Mouse (Mus musculus): ENCODE measurements around the gene Ggt6.
A peak's percentile ranks its signal among the peaks of the same experiment; 100 is the strongest.
"Not testable (repeated sequence)": the region's sequence is repeated elsewhere in the genome, so short reads cannot be mapped to it uniquely, and the experiment has no call there.

Ggt6 gene

DNA sequence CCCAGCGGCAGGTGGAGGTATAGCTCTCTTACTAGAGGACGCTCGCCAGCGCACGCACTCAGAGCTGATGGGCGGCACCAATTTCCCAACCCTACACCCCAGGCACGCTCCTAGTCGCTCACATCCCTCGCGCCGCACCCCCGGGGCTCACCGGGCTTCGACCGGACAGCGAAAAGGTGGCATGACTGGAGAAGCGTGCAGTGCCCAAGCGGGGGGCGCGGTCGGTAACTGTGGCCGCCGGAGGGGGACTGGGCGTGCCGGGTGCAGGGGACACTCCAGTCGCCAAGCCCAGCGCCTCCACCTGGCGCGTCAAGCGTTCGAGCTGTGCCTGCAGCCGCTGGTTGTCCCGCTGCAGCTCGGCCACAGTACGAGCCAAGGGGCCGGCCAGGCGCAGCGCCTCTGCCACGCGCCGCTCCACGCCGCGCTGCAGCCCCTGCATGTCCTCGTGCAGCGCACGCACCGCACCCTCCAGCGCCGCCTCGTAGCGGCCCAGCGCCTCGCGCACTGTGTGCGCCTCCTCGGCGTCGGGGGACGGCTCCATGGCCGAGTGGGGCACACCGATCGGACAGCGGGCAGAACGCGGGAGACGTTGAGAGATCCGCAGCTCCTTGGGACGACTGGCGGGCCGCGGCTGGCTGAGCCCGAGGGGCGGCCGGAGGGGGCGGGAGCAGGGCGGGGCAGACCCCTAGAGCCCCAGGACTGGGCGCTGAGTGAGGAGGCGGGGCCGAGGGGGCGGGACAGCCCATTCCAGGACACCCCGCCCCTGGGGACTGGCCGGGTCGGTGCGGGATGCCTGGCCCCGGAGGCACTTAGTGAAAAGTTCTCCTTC, 24.0 kb upstream of the Ggt6 start, which contains the start of gene Smtnl2:
Smtnl2 (minus strand) TSS at position 621 of the 829 bp plus-strand sequence.
- DNase-seq: no peak

DNA sequence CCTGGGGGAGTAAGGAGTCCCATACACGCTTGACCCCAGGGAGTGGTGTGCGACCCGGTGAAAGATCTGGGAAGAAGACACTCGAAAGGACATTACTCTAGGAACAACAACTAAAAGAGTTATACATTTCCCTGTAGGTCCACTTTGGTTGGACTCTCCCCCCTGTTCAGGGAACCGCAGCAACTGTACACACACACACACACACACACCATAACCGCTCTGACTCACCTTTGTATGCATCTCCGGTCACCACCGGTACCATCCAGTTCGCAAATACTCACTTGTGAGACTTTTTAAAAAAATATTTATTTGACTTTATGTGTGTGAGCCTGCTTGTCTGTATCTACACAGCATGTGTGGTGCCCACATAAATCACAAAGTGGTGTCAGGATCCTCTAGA, 23.4 kb upstream of the Ggt6 start:
- DNase-seq: no peak

DNA sequence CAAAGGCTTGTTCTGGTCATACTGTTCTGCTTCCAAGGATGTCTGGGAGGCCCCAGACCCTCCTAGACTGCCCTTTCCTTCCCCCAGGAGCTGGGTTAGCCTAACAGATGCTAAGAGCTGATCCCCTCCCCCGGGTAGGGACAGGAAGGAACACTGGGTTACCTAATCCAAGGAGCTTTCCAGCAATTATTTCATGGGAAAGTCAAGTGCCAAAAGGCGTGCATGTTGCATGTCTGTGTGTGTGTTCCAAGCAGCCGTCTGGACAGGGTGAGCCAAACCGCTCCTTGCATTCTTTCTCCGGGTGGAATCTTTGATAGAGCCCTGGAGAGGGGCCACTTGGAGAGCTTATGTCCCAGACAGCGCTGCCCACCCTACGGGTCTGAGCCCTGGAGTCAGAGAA, 22.3 kb upstream of the Ggt6 start:
- no peak for DNase-seq

DNA sequence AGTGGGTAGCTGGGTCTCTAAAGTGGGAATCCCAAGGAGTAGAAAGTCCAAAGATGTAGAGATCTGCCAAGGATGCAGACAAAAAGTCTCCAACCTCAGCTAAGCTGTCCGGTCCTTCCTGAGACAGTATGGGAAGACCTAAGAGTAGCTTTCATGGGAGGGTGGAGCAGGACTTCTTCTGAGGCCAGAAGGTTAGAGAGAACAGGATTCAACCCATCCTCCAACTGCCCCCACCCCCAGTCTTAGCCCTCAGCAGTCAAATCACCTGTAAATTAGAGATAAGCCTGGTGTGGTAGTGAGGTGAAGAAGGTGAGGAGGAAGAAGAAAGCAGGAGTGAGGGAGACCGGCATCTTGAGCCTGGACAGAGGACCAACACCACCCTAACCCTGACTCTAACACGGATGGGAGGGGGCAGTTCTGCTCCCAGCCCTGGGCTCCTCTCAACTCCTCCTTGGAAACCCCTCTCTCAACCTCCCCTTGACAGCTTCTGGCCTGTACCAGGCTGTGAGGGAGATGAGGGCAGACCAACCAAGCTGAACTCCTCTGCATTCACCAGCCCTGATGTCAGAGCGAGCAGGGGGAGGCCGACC, 21.6 kb upstream of the Ggt6 start:
- no peak for DNase-seq

DNA sequence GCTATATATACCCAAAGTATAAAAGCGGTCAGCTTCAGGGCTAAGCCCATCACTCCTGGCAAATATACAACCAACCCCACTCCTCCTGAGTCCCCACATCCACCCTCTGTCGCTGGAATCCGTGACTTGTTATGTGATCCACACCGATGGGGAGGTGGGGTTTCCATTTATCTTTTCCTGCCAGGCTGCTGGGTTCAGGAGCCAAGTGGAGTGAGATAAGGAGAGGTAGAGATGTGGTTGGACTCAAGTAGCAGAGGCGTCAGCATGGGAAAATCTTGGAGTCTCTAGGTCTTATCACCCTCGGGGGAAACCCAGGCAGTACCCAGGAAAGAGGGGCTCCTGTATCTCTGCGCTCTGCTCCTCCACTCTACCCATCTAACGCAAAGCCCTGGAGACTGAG, 20.2 kb upstream of the Ggt6 start:
- DNase-seq: no peak

DNA sequence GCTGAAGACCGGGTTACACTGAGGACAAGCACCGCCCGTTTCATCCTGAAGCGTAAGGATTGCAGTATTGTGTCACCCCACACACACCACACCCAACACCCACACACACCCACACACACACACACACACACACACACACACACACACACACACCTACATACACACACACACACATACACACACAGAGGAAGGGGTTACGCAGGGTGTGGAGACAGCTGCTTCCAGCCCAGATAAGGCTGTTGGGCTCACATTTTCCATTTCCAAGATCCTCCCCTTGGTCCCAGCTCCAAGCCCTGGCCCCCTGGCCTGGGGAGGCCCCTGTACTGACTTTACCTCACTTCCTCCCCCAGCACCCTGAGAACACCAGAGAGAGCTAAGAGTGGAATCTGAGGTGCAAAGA, 18.7 kb upstream of the Ggt6 start:
- DNase-seq: no peak

DNA sequence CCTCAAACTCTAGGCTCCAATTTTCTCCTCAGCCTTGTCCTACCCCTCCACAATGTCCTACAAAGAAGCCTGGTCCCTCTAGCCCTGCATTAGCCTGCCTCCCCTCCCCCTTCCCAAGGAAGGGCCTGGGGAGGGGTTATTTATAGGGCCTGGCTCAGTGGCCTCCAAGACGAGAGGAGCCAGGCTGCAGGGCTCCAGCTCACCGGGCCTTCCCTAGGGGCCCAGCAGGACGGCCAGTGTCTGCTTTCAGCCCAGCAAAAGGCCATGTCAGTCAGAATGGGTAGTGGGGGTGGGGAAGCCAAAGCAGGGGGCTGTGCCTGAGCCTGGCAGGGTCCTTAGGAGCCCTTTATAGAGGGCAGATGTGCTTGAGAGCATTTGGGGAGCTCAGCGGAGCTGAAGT, 17.9 kb upstream of the Ggt6 start:
- no peak for DNase-seq

DNA sequence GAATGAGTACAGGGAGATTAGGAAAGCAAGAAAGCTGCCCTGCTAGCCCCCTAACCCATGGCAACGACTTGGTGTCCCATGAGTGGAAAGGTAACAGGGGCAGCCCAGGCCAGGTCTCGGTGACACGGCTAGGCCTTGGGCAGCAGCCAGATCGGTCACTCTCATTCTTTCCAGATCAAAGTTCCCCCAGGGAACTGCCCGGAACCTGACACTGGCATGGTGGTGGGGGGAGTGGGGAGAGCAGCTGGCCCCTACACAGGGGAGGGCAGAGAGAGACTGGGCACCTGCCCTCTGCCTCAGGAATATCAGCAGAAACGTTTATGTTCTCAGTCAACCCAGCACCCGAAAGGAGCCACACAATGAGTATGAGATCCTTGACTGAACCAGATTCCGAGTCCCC, 17.1 kb upstream of the Ggt6 start:
- DNase-seq: no peak

DNA sequence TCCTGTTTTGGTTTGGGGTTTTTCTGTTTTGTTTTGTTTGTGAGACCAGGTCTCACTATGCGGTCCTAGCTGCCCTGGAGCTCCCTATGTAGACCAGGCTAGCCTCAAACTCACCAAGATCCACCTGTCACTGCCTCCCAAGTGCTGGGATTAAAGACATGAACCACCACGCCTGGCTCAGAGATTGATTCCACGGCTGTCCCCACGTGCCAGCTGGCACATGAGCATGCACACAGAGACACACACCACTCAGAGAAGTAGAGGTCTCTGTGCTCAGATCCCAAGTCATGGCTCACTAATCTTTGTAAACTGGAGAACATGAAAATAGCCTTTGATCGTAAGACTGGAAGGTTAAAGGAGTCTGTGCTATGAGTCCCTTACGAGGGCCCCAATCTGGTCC, 16.3 kb upstream of the Ggt6 start:
- DNase-seq: no peak

DNA sequence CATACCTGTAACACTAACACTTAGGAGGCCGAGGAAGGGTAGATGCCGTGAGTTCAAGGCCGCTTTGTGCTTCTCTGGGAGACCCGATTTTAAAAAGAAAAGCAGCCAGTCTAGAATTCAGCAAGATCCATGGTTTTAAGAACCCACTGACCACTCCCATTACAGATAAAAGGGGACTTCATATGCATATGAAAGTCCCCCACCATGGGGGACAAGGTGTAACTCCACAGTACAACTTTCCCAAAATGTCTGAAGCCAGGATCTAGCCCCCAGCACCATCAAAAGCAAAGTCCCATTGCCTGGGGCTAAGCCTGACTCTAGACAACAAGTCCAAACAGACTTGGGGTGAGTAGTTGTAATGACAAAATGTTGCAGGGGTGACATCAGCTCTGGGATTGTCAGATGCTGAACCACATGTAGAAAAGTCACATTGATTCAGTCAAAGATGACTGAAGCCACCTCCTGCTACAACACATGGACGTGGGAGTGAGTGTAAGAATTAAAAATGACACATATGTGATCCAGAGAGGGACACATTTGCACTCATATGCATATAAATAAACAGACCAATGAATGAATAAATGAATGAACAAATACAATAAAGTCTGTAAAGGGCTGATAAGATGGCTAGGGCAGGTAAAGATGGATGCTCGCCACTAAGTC, 14.7 kb upstream of the Ggt6 start:
- DNase-seq: no peak

DNA sequence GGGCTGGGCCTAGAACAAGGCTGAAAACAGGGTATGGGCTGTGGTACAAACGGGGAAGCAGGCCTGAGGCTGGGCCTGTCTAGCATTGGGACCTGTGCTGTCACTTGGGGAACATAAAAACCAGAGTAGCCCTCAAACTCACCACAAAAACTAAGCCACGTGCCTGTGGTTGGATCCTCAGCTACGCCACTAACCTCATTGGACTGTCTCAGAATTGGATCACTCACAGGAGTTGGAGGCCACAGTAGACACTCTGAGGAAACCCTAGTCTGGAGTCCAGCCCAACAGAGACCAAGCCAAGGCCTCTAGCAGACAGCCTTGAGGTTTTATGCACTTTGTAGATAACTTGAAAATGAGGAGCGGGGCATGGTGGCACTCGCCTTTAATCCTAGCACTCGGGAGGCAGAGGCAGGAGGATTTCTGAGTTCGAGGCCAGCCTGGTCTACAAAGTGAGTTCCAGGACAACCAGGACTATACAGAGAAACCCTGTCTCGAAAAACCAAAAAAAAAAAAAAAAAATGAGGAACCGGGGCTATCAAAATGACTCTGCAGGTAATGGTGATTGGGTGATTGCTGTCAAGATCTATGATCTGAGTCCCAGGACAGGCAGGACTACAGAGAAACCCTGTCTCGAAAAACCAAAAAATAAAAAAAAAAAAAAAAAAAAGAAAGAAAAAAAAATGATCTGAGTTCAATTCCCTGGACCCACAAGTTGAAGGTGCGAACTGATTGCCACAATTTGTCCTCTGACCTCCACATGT, 13.6 kb upstream of the Ggt6 start:
- DNase-seq: no peak

DNA sequence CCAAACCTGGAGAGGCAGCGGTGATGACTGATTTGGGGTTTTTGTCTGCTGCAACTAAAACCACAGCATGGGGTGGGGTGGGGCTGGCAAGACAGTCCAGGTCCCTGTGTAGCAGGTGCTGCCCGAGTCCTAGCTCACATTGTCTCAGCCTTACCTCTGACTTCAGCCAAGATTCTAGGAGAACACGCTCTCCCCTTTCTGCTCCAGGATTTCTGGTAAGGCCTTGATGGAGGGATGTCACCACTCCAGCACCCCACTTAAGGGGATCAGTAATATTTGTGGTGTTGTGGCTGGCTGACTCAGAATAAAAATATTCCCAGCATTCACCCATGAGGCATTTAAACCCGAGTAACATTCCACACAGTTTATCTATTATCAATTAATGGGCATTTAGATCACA, 11.6 kb upstream of the Ggt6 start:
- no peak for DNase-seq

DNA sequence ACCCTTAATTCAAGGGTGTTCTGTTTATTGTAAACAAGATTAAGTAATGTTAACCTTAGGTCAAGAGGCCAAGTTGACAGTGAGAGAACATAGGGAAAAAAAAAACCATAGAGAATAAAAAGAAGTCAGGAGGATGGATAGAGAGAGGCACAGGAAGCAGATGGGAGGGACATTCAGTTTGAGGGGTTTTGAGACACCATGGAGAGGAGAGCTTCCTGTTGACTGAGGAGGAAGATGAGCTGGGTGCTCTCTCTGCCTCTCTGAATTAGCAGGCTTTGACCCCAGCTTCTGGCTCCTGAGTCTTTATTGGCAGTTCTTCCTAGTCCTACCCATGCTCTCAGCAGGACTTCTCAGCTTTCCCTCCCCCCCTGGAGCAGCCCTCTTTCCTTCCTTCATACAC, 10.1 kb upstream of the Ggt6 start:
- DNase-seq: no peak

DNA sequence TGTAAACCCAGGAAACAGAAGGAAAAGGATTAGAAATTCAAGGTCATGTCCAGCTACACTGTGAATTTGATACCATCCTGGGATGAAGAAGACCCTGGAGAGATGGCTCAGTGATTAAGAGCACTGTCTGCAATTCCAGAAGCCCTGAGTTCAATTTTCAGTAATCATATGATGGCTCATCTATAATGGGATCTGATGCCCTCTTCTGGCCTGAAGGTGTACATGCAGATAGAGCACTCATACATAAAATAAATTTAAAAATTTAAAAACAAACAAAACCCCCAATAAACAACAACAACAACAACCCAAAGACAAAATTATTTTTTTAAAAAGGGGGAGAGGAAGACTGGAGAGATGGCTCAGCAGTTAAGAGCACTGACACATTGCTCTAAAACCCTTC, 8.4 kb upstream of the Ggt6 start:
- no peak for DNase-seq

DNA sequence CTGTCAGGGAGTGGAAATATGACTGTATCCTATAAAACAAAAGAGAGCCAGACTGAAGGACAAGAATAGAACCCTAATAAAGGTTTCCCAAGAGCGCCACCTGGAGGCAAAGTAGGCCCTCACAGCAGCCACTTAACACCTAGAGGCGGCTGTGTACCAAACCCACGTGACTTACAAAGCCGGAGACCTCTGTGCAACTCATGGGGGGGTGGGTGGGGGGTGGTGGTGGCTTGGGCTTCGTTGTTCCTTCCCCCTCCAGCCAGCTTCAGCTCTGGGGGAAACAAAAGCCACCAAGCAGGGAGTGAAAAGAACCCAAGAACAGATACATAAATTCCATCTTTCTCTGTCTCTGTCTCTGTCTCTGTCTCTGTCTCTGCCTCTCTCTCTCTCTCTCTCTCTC, 6.6 kb upstream of the Ggt6 start:
- DNase-seq: peak; percentile 61

DNA sequence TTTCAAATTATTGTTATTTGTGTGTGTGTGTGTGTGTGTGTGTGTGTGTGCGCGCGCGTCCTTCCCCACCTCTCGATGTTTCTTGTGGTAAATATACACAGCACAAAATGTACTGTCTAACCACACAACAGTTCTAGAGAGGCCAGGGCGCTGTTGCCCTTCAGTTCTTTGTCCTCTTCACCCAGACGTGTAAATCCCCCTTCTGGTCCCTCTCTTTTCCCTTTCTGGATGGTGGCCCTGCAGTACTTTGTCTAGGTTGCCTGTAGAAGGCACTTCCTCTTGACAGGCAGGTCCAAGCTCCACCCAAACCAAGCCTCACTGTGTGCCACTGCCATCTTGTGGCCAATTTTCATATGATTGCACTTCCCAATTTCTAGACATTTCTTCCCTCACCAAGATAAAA, 6.0 kb upstream of the Ggt6 start:
- peak; percentile 65 for DNase-seq

DNA sequence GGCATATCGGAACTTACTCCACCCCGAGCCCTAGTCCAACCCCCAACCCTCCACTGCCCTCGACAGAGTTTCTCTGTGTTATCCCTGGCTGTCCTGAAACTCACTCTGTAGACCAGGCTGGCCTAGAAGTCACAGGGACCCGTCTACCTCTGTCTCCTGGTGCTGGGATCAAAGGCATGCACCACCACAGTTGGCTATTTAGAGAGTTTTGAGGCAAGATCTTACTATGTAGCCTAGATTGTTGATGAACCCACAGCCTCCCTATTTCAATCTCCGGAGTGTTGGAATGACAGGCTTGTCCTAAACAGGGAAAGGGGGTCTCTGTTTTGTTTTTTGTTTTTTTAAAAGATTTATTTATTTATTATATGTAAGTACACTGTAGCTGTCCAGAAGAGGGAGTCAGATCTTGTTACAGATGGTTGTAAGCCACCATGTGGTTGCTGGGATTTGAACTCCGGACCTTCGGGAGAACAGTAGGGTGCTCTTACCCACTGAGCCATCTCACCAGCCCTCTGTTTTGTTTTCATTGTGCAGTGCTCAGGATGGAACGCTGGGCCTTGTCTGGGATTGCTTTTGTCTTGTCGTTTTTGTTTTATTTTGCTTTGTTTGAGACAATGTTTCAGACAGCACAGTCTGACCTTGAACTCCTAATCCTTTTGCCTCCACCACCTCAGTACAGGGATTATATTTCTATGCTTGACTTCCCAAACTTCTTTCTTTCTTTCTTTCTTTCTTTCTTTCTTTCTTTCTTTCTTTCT, 4.8 kb upstream of the Ggt6 start:
- not testable (repeated sequence) for DNase-seq

DNA sequence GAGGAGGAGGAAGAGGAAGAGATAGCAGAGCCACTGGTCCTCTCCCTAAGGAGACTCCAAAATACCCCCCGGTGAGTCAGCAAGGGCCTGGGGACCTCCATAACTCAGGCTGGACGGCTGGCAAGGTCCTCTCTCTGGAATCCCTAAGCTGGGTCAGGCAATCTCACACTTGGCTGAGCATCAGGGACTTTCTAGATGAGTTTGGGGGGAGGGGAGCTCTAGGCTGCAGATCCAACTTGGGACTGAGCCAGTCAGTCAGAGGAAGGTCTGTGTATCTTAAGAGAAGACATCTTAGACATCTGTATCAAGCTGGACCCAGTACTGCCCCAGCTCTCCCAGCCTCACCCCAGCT, 344 bp downstream of the Ggt6 start:
- DNase-seq: no peak

DNA sequence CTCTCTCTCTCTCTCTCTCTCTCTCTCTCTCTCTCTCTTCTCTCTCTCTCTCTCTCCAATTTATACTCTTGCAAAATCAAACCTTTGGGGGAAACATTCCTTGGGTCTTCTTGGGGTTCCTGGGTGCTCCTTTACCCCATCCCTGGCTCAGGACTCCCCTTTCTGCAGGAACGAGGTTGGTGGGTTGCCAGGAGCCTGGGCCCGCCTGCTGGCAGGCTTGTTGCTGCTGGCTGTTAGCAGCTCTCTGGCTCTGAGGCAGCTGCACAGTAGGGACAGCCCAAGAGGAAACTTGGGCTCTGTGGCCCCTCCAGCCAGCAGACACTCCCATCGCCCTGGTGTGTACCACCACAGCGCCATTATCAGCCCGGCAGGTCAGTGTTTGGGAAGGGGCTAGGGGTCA, 945 bp downstream of the Ggt6 start:
- DNase-seq: no peak

DNA sequence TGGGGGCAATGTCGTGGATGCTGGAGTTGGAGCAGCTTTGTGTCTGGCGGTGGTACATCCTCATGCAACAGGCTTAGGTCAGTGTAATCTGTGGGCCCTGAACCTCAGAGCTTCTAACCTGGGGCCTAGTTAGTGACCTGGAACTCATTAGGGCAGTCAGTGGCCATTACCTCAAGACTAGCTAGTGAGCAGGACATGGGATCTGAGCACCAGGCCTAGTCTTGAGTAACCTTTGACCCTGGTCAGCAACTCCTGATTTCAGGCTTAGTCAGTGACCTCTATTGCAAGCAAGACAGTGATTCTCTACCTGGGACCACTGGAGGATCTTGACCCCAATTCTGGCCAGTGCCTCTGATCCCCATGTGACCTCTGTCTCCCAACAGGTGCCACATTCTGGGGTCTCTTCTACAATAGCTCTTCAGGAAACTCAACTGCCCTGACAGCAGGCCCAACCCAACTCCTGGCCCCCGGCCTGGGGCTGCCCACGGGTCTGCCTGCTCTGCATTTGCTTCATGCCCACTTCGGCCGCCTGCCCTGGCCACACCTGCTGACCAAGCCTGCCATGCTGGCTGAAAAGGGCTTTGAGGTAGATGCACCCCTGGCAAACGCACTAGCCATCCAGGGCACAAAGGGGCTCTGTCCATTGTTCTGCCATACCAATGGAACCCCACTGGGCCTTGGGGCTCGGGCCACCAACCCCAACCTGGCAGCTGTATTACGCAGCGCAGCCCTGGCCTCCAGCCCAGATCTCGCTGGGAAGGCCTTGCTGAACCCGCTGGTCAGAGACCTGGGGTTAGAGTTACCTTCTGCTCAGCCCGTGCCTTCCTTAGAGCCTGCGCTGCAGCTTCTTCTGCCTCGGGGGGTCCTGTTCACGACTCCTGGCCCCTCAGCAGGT, 1.7 kb downstream of the Ggt6 start:
- DNase-seq: no peak

DNA sequence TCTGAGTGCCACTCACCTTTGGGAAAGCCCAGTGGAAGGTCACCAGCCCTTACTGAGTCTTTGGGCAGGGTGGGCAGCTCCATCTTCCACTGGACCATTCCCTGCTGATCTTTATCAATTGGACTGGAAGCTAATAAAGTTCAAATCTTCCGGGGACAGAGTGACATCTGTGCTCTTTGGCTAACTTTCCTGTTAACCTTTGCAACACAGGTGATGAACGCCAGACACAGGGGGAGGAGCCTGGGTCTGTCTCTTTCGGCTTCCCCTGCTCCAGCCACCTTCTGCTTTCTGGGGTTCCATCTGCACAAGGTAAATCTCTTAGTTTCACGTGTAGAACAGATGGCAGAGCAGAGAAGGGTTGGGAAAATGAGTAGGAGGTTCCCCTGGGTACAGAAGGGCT, 3.1 kb downstream of the Ggt6 start:
- DNase-seq: no peak

DNA sequence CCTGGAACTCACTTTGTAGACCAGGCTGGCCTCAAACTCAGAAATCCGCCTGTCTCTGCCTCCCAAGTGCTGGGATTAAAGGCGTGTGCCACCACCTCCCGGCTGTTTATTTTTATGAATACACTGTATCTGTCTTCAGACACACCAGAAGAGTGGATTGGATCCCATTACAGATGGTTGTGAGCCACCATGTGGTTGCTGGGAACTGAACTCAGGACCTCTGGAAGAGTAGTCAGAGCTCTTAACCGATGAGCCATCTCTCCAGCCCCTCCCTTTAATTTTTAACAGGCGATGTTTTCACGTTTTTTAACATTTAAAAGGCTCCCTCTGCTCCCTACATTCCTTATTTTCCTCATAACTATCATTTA, 5.3 kb downstream of the Ggt6 start:
- not testable (repeated sequence) for DNase-seq

Data from cerebellum, adult 8-10 months (tissue).